Mouse (Mus musculus): ENCODE data around the gene Angptl3. TPM values are rescaled to one million over a fixed set of nuclear protein-coding genes. Genes with fewer than 3 reads are reported as not detected.

The Angptl3 gene
- total and polyA plus RNA-seq, 2 experiments: 164 to 564 TPM

DNA sequence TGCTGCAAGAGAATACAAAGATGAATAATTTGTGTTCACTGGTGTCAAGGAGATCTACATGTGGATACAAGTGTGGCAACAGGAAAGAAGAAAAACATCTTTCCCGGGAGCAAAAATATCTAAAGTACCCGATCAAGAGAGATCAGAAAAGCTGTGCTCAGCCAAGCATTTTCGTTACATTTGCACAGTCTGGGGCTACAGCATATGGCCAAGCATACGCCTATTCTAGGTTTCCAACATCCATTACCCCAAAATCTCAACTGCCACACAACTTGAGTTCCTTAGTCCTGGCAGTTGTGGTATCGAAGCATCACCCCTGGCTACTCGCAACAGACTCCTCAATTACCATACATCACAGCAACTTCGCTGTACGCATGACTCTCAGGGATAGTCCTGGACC is 8.5 kb upstream of the Angptl3 start:
- no peak overlapping the region for H3K4me3 ChIP-seq (ENCODE audit: insufficient read depth, low read depth, low read length)
- H3K36me3 ChIP-seq (ENCODE audit: control insufficient read depth, insufficient read depth, low read length): no peaks in the 10 kb centered on the region; the same call in 1 of the 2 replicates
- no peaks in the 10 kb centered on the region; the same call in 1 of the 2 replicates for H3K79me2 ChIP-seq (ENCODE audit: control insufficient read depth, insufficient read depth, low read length)
- no peak overlapping the region for H3K27ac ChIP-seq (replicated peaks; ENCODE audit: insufficient read depth, low read depth, low read length)
- H3K27me3 ChIP-seq (ENCODE audit: control insufficient read depth, insufficient read depth, low read length): no peaks in the 10 kb centered on the region
- no peaks in the 10 kb centered on the region for H3K4me1 ChIP-seq (ENCODE audit: control insufficient read depth, insufficient read depth, low read length)
- H3K9ac ChIP-seq (ENCODE audit: low read depth, low read length): no peak overlapping the region
- 97% methylated on average over 8 of the region's 8 CpGs for WGBS
- no peak for TF ChIP-seq CTCF (IDR thresholded peaks at IDR 0.05; ENCODE audit: low read depth, low read length)
- no peak for TF ChIP-seq POLR2A (IDR thresholded peaks at IDR 0.05; ENCODE audit: extremely low read depth, insufficient read depth, low read length)
- no peak for DNase-seq (ENCODE audit: extremely low read depth, low read depth, low spot score)

DNA sequence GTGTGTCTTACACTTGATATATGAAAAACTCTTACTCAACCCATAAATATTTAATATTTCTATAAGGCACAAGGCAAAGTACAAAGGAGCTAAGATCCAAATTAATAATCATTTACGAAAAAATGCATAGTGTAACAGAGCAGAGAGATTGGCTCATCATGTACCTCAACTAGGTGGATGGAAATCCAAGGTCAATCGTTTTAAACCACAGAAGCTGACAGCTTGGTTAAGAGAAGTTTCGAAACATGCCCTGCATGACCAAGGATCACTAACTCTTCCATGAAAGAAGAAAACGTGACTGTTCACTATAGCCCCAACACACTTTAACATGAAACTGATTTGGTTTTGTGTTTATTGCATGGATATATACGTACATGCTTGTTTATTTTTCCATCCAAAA is 2.4 kb upstream of the Angptl3 start:
- WGBS: 22% methylated on average over 5 of the region's 5 CpGs
- Histone ChIP-seq H3K4me1 (ENCODE audit: control insufficient read depth, insufficient read depth, low read length) (peaks cover 5% of the 10 kb centered on the region; the same call in 1 of the 2 replicates), H3K9ac (ENCODE audit: low read depth, low read length) (no peak overlapping the region), H3K36me3 (ENCODE audit: control insufficient read depth, insufficient read depth, low read length) (no peaks in the 10 kb centered on the region), H3K27me3 (ENCODE audit: control insufficient read depth, insufficient read depth, low read length) (no peaks in the 10 kb centered on the region), H3K27ac (replicated peaks; ENCODE audit: insufficient read depth, low read depth, low read length) (no peak overlapping the region), H3K79me2 (ENCODE audit: control insufficient read depth, insufficient read depth, low read length) (no peaks in the 10 kb centered on the region), H3K4me3 (ENCODE audit: insufficient read depth, low read depth, low read length) (no peak overlapping the region)
- TF ChIP-seq POLR2A (IDR thresholded peaks at IDR 0.05; ENCODE audit: extremely low read depth, insufficient read depth, low read length) (no peak), CTCF (IDR thresholded peaks at IDR 0.05; ENCODE audit: low read depth, low read length) (no peak)
- DNase-seq (ENCODE audit: extremely low read depth, low read depth, low spot score): peak; percentile 94

DNA sequence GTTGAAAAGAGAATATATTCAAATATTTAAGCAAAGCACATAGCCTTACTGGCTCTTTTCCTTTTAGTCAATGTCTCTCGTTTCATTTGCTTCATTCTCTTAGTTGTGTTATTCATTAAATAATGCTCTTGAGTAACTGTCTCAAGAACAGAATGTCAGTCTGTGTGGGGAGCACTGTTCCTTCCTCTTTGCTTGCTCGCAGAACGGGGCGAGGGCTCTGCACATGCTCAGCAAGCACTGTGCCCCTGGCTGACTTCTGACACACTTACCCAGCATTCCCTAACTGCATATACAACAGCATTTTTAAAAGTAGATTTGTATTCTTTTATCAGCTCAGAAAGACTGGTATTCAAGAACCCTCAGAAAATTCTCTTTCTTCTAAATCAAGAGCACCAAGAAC is 2.2 kb downstream of the Angptl3 start:
- DNase-seq (ENCODE audit: extremely low read depth, low read depth, low spot score): peak; percentile 80
- Histone ChIP-seq H3K36me3 (ENCODE audit: control insufficient read depth, insufficient read depth, low read length) (peaks cover 24% of the 10 kb centered on the region), H3K27ac (replicated peaks; ENCODE audit: insufficient read depth, low read depth, low read length) (peak overlapping the region; percentile 34), H3K9ac (ENCODE audit: low read depth, low read length) (peak overlapping the region; percentile 29; the same call in 1 of the 2 replicates), H3K27me3 (ENCODE audit: control insufficient read depth, insufficient read depth, low read length) (no peaks in the 10 kb centered on the region), H3K4me3 (ENCODE audit: insufficient read depth, low read depth, low read length) (peak overlapping the region; percentile 31), H3K4me1 (ENCODE audit: control insufficient read depth, insufficient read depth, low read length) (peaks cover 13% of the 10 kb centered on the region; the same call in 1 of the 2 replicates), H3K79me2 (ENCODE audit: control insufficient read depth, insufficient read depth, low read length) (no peaks in the 10 kb centered on the region)
- no peak for TF ChIP-seq CTCF (IDR thresholded peaks at IDR 0.05; ENCODE audit: low read depth, low read length)
- no peak for TF ChIP-seq POLR2A (IDR thresholded peaks at IDR 0.05; ENCODE audit: extremely low read depth, insufficient read depth, low read length)
- 15% methylated on average over 4 of the region's 4 CpGs for whole genome bisulfite sequencing

DNA sequence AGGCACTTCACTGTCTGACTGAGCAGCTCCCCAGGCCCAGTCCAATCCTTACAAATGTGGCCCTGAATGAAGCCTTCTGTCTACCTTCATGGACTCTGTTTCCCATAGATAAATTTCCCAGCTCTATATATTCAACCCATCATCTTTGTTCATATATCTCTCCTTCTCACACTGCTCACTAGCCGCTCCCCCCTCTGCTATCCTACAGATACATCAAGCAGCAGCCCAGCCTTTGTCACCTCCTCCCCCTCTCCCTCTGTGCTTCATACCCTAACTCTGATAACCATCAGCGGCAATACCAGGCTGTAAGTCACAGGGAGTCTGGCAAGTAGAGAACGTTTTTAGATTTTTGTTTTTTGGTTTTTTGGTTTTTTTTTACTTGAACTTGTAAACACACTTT is 14.1 kb downstream of the Angptl3 start:
- WGBS: 91% methylated on average over 3 of the region's 3 CpGs
- no peak for DNase-seq (ENCODE audit: extremely low read depth, low read depth, low spot score)
- no peak overlapping the region for H3K9ac ChIP-seq (ENCODE audit: low read depth, low read length)
- peak overlapping the region; percentile 36 for H3K27ac ChIP-seq (replicated peaks; ENCODE audit: insufficient read depth, low read depth, low read length)
- H3K36me3 ChIP-seq (ENCODE audit: control insufficient read depth, insufficient read depth, low read length): no peaks in the 10 kb centered on the region
- no peak overlapping the region for H3K4me3 ChIP-seq (ENCODE audit: insufficient read depth, low read depth, low read length)
- no peaks in the 10 kb centered on the region for H3K27me3 ChIP-seq (ENCODE audit: control insufficient read depth, insufficient read depth, low read length)
- TF ChIP-seq CTCF (IDR thresholded peaks at IDR 0.05; ENCODE audit: low read depth, low read length): no peak
- no peak for TF ChIP-seq POLR2A (IDR thresholded peaks at IDR 0.05; ENCODE audit: extremely low read depth, insufficient read depth, low read length)
- no peaks in the 10 kb centered on the region for H3K79me2 ChIP-seq (ENCODE audit: control insufficient read depth, insufficient read depth, low read length)
- peaks cover 20% of the 10 kb centered on the region for H3K4me1 ChIP-seq (ENCODE audit: control insufficient read depth, insufficient read depth, low read length)

DNA sequence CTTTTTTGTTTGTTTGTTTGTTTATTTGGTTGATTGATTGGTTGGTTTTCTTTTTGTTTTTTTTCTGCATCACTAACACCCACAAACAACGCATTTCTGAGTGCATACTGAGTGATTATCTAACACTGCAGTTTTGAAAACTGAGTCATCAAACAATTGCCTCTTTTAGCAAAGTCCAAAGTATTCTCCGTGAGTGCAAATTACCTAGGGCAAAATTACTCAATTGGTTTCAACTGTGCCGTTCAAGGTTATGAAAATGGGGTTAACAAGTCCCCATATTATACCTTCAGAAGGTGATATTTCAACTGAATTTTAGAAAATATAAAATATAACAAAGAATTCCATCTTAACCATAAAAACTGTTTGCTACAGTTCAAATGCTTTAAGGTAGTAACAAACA is 15.7 kb downstream of the Angptl3 start:
- Histone ChIP-seq H3K4me3 (ENCODE audit: insufficient read depth, low read depth, low read length) (no peak overlapping the region), H3K27ac (replicated peaks; ENCODE audit: insufficient read depth, low read depth, low read length) (no peak overlapping the region; the same call in 1 of the 2 replicates), H3K27me3 (ENCODE audit: control insufficient read depth, insufficient read depth, low read length) (no peaks in the 10 kb centered on the region), H3K9ac (ENCODE audit: low read depth, low read length) (no peak overlapping the region), H3K79me2 (ENCODE audit: control insufficient read depth, insufficient read depth, low read length) (no peaks in the 10 kb centered on the region), H3K36me3 (ENCODE audit: control insufficient read depth, insufficient read depth, low read length) (no peaks in the 10 kb centered on the region), H3K4me1 (ENCODE audit: control insufficient read depth, insufficient read depth, low read length) (peaks cover 20% of the 10 kb centered on the region)
- TF ChIP-seq POLR2A (IDR thresholded peaks at IDR 0.05; ENCODE audit: extremely low read depth, insufficient read depth, low read length) (no peak), CTCF (IDR thresholded peaks at IDR 0.05; ENCODE audit: low read depth, low read length) (no peak)
- WGBS: 26% methylated on average over 3 of the region's 3 CpGs
- peak; percentile 96 for DNase-seq (ENCODE audit: extremely low read depth, low read depth, low spot score)

DNA sequence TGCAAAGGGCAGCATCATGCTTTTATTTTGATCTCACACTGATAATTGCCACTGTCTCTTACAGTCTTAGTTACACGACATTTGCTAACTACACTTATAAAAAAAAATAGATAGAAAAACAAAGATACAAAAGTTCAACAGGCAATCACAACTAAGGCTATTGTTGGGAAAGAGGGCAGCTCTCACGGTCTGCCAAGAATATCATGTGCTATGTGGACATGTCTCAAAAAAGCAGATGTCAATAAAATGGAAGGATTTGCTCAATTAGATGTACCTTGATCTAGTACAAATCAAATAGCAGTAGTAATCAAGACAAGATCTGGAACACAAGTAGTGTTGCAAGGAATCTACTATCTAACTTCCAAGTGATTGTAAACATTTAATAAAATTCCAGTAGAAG is 17.8 kb downstream of the Angptl3 start:
- 24% methylated on average over 2 of the region's 2 CpGs for WGBS
- Histone ChIP-seq H3K36me3 (ENCODE audit: control insufficient read depth, insufficient read depth, low read length) (no peaks in the 10 kb centered on the region), H3K4me3 (ENCODE audit: insufficient read depth, low read depth, low read length) (no peak overlapping the region), H3K79me2 (ENCODE audit: control insufficient read depth, insufficient read depth, low read length) (no peaks in the 10 kb centered on the region), H3K9ac (ENCODE audit: low read depth, low read length) (no peak overlapping the region), H3K27ac (replicated peaks; ENCODE audit: insufficient read depth, low read depth, low read length) (peak overlapping the region; percentile 79), H3K27me3 (ENCODE audit: control insufficient read depth, insufficient read depth, low read length) (no peaks in the 10 kb centered on the region), H3K4me1 (ENCODE audit: control insufficient read depth, insufficient read depth, low read length) (peaks cover 20% of the 10 kb centered on the region)
- TF ChIP-seq CTCF (IDR thresholded peaks at IDR 0.05; ENCODE audit: low read depth, low read length): no peak
- no peak for TF ChIP-seq POLR2A (IDR thresholded peaks at IDR 0.05; ENCODE audit: extremely low read depth, insufficient read depth, low read length)
- DNase-seq (ENCODE audit: extremely low read depth, low read depth, low spot score): peak; percentile 97

All from liver, adult 2 months (tissue).